Mouse (Mus musculus) kidney, postnatal 14 days (tissue): ENCODE data around the gene Emid1.

Source experiments
- DNase-seq: peaks from one replicate; pipeline ENCODE4 v3.0.0; 2022; ENCODE audit warnings: mixed read lengths

Emid1 gene

DNA sequence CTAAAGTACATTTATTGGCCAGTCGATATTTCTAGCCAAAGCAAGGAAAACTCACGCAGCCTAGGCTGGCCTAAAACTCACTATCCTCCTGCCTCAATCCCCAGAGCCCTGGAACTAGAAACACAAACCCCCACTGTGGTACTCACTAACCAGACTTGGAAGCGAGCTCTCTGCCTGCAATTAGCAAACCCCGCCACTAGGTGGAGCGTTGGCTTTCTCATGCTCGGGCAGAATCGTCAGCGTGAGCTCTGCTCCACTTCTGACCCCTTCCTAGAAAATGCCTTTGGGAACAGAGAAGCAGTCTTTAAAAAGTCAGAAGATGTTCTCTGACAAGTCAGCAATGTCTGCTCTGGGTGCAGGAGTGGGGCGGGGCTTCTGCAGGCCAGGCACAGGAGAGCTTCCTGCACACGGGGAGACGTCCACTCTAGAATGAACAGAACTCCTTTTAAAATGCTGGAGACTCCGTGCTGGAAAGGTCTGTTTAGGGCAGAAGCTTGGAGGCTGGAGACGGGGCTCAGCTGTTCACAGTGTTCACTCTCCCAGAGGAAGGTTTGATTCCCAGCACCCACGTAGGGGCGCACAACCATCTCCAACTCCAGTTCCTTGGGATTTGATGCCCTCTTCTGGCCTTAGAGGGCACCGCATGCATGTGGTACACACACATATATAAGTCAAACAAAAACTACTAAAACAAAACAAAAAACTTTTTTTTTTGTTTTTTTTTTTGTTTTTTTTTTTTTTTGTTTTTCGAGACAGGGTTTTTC is 8.8 kb upstream of the Emid1 start:
- peak; percentile 39 for DNase-seq

DNA sequence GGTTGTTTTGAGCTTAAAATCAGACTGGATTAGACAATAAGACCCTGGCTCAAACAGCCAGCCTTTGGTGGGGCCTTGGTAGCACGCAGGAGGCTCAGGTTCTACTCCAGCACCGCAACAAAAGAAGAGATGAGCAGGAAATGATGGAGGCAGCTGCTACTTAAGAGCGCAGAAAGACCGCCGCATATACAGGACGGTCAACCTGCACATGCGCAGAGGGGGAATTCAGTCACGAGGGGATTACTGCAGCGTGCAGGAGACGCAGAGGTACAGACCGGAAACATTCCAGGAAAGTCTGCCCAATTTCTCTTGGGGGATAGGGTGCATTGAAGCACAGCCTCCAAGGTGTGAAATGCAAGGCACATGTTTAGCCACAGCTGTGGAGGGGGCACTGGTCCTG is 6.0 kb upstream of the Emid1 start:
- DNase-seq: no peak

DNA sequence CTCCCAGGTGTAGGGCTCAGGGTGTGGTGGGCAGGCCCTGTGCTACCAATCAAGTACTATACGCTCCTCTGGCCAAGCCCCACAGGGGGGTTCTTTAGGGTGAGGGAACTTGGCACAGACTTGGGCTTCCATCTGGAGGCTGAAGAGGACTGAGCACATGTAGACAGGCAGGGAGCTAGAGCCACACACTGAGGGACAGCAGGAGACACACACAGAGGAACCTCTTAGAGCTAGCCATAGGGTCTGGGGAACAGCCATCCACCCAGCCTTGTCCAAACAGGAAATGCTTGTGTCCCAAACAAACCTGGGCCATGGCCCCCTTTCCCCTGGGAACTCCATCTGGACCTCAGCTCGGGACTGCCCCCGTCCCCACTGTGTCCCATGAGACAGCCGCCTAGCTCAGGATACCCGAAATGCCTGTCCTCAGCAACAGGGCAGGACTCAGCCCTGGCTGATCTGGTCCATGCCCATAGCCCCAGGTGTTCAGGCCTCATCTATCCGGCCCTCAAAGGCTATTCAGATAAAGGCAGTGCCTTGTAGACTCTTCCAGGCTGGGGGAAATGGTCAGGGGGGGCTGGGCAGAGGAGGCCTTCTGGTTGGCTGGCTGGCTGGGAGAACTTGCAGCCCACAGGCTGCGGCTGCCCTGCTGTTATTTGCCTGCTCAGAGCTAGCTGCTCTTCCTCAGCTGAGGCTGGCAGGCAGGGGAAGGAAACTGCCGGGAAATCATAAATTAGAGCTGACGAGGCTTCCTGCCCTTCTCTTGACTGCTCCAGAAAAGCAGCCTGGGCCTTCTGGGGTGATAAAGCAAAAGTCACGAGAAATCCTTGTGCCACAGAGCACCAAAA is 3.1 kb upstream of the Emid1 start:
- DNase-seq: peak; percentile 80

DNA sequence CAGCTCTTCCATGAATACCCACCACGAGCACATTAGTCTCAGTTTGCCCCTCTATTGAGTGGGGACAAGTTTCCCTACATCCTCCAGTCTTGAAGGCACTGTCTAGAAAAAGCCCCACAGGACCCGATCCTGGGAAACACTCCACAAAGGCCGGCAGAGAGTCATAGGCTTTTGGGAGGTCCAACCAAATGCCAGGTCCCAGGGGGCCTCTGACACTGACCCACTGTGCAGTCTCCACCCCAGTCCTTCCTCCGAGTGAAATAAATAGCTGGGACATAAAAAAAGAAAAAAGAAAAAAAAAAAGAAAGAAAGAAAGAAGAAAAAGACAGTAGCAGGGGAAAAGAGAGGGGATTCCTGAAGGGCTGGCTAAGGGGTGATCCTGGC is 818 bp downstream of the Emid1 start:
- DNase-seq: peak; percentile 54

DNA sequence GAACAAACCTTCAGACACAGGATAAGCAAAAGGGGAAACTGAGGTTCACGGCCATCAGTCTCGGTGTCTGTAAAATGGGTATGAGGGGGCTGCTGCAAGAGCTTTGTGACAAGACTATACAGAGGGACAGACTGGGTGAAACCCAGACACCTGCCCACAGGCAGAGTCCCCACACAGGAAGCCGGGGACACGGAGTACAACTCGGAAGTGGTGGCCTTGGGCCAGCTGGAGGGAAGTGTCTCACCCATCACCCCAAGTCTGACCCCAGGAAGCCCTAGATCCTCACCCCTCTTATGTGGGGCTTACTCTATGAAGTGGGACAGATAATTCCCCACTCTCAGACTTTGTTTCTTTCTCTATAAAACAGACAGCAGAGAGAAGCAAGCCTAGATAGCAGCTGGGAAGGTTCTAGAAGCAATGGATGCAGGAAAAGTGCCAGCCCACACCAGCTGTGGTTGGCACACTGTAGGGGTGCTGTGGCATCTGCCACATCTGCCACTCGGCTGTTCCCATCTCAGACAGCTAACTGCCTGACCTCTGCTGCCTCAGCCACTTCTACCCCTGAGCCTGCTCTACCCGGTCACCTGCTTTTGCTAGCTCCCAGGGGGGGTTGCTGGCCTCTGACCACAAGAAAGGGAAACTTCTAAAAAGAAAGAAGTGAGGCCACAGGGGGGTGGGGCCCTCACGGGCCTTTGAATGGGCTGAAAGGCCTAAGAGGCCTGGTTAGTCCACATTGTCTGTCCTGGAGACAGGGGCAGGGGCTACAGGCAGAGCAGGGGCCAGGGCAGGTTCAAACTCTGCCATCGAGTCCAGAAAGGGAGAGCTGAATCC is 1.4 kb downstream of the Emid1 start:
- peak; percentile 36 for DNase-seq

DNA sequence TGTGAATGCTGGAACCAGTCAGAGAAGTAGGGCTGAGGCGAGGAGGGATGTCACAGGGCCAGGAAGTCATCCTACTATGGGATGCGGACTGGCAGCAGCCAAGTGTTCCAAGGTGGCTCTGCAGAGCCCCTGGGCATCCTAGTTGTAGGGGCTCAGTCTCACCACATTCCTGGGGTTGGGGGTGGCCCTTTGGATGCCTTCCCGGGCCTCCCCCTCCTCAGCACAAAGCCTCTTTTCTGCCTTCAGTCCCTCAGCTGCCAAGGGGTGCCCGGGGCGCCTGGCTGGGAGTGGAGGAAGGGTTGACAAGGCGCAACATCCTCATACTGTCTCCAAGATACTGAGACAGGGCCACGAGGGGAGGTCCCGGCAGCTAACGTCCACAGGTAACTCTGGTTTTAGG is 2.1 kb downstream of the Emid1 start:
- no peak for DNase-seq

DNA sequence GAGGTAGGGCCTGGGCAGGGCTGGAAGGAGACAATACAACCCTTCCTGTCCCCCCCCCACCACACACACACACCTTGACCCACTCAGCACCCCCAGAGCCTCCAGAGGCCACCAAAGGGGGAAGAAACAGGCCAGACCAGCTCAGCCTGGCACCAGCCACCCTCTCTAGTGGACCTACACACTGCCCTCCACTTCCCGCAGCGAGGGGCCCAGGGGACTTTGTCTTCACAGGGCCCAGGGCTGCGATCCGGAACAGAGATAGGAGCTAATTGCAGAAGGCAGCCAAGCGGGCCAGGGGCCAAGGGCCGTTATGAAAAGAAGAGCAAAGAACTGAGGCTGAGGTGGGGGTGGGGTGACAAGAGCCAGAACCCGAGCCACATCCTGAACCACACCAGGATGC is 2.8 kb downstream of the Emid1 start:
- peak; percentile 88 for DNase-seq

DNA sequence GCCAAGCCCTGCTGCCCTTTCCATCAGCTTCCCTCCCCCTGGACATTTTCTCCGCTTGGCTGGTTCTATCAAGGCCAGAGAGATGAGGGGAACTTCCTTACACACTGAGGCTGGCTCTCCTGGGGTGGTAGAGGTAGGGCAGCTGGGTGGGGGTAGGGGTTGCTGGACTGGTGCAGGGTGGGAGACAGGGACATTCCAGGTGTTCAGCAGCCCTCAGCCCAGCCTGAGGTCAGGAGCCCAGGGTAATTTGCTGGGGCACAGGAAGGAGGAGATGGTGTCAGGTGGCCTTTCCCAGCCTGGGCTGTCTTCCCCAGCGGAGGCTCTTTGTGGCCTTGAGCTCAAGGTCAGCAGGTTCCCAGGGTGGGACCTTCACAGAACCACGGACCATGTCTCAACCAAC is 6.5 kb downstream of the Emid1 start:
- DNase-seq: peak; percentile 32

DNA sequence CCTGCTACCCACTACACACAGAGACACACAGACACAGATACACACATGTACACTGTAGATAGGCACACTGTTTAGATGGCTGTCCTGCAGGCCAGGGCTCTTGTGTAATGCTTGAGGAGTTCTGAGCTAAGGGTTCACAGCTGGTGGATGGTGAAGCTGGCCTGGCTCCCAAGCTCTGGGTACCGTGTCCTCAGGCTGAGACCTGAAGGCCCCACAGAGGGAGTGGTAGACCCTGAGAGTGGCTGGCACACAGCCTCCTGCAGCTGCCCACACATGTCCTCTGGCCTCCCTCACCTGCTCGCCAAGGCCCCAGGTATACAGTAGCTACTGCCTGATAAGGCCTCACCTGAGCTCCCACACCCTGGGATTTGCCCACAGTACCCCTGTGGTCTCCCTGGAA is 10.1 kb downstream of the Emid1 start:
- no peak for DNase-seq

DNA sequence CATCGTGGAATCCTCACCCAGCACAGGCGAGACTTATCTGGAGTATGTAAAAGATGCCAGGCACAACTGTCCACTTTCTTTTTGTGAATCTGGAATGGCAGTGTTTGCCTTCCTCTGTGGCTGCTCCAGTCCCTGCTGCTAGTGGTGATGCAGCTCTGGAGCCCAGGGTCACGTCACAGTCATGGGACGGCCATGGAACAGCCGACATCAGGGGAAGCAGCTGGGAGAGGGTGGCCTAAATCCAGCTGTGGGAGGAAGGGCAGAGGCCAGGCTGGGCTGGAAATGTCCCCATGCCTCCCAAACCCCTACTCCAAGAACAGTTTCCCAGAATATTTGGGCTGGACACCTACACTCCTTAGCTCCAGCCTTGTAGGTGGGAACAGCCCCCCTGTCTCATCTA is 10.8 kb downstream of the Emid1 start:
- peak; percentile 53 for DNase-seq

DNA sequence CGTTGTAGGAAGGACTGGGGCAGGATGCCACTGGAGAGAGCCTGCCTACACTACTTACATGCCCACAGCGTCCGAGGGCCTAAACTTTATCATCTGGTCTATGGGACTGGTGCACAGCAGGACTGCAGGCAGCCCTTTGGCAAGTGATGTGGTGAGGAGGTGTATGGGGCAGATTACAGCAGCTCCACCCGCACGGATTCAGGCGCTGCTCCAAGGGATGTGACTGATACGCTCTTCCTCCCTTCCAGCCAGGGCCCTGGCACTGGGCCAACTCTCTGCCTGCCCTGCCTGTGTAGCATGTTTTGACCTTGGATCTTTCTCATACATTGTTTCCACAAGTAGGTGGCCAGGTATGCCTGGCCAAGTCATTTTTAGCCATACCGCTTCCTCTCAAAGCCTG is 11.4 kb downstream of the Emid1 start:
- peak; percentile 89 for DNase-seq

DNA sequence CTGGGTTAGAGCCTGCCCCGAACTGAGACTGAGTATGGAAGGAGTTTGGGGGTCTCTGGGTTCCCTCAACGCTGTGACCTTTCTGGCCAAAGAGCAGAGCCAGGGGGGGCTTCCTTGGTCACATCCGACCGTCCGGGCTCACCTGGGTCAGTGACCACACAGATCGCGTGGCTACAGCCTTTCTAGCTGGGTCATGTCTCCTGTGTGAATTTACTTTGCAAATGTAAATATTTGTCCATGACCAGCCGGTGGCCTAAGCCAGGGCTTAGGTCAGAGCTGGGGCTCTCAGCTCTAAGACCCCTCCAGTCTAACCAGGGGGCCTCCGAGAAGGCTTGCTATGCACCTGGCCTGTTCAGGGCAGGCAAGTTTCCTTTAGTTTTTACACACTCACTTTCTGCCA is 12.7 kb downstream of the Emid1 start:
- no peak for DNase-seq

DNA sequence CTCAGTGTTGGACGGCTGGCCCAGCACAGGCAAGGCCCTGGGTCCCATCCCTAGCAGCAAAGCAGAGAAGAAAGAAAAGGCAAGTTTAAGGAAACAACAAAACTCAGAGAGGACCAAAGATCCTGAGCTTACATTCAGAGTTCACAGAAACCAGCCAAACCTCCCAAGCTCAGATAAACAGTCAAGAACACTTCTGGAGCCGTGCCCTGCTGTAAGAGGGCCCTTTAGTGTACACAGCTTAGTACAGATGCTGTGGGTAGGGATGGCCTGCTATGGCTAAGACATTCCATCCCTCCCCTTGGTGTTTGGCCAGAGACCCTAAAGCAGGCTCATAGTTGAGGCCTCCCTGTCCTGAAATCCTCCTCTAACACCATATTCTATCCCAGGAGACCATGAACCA is 13.4 kb downstream of the Emid1 start:
- DNase-seq: no peak

DNA sequence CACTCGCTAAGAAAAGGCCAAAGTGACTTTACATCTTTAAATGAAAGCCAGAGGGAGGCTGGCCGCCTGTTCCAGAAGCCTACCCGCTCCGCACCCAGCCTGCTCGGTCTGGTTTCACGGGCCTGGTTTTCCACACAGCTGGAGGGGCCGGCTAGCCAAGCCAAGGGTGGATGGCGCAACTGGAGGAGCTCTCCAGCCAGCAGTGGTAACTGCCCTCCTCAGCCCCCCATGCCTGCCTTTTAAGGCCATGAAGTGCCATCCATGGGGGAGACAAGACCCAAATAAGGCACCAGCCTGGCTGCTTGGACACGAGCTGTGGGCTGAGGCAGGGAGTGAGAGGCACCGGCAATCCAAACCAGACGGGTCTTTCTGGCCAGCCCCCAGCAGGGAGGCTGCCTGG is 16.1 kb downstream of the Emid1 start:
- DNase-seq: peak; percentile 46

DNA sequence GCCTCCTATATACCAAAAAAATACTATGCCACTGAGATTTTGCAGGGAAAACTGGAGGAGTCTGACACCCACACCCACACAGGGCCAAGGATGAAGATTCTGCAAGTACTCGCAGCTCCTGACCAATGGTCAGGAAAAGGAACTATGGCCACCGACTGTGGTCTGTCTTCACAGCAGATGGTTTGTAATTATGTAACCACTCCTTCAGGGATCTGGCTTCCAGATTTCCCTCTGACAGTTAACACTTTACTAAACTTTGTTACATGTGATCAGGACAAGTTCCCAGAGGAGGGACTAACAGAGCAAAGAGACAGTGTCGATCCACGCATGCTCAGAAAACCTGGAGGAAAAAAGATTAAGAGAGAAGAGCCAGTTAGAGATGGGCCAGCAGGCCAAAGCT is 19.3 kb downstream of the Emid1 start:
- no peak for DNase-seq

DNA sequence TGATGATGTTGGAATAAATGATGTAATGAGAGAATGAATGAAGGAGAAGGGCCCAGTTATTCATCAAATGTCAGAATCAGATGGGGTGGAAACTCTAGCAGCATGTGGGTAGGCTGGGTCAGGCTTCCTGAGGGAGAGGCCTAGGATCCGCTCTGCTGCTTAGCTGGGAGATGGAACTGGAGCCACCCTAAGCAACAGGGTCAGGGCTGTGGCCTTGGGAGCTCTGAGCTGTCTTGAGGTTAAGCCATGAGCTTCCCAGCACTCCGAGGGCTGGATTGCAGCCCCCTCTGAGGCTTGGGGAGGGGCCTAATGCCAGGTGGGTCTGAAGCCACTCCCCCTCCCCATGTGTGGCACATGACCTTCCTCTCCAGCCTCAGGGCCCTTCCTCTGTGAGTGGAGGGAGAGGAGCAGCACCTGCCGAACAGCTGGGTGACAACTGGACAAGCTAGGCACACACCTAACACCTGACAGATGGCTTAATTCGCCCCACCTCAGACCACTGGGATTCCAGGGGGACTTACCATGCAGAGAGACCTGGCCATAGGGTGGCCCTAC is 21.9 kb downstream of the Emid1 start:
- no peak for DNase-seq

DNA sequence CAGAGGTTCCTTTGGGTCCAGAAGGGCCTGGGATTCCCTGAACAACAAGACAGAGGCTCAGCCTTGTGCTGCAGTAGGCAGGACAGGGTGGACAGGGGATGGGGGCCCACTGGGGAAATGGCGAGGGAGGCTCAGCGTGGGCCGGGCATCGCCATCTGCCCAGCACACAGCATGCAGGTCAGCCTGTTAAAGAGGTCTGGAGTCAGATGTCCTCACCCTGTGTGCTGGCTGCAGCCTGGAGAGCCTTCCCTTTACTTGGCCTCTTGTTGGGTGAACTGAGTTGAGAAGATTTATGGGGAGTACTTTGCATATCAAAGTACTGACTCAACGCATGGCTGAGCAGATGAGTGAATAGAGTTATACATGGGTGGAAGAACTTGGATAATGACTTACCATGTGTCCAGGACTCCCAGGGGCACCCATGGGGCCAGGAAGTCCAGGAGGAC is 23.0 kb downstream of the Emid1 start:
- DNase-seq: no peak

DNA sequence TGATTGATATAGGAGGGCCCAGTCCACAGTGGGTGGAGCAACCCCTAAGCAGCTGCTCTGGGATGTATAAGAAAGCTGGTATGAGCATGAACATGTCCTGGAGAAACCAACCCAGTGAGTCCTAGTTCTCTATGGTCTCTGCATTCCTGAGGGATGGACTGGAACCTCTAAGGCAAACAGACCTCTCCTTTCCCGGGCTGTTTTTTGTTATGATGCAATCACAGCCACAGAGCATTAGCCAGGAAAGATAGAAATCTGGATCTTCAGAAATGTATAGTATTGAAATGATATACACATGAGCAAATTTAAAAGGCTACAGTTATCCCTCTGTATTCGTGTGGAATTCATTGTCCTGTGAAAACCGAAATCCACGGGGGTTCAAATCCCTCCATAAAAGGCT is 26.3 kb downstream of the Emid1 start:
- DNase-seq: no peak

DNA sequence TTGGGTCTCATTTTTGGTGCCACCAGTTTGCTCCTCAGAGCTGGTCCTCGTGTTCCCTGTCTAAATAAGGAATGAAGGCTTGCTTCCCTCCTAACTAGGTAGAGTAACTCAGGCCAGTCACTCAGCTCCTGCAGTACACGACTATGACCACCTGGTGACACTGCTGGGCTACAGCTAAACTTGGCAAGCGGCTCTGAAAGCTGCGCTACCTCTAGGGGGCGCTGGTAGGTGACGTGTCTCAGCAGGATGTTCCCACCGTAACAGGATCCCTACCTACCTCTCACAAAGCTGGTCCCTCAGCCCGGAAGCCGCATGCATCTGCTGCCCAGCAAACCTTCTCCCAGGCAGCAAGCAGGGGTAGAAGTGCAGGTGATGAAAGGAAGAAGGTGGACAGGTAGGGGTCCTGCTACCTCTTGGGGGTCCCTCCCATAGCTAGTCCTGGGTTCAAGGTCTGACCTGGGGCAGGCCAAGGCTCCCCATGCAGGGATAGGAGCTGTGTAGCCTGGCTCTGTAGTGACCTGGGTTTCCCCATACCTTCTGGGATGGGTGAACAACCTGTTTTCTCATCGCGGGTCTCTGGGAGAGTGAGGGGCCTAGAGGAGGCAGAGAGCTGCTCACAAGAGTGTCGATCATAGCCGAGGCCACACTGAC is 37.0 kb downstream of the Emid1 start:
- DNase-seq: peak; percentile 90

DNA sequence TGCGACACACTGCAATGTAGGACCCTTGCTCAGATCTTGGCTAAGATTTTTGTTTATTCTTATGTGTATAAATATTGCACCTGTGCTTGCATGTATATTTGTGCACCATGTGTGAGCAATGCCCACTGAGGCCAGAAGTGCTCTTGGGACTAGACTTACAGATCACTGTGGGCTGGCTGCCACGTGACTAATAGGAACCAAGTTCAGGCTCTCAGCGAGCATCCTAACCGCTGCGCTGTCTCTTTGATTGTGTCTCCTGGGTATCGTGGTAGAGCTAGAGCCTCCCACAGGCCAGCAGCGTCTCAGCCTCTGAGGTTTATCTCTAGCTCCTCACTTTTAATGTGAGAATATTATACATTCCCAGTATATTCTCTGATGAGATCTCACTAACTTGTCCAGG is 38.4 kb downstream of the Emid1 start:
- no peak for DNase-seq

DNA sequence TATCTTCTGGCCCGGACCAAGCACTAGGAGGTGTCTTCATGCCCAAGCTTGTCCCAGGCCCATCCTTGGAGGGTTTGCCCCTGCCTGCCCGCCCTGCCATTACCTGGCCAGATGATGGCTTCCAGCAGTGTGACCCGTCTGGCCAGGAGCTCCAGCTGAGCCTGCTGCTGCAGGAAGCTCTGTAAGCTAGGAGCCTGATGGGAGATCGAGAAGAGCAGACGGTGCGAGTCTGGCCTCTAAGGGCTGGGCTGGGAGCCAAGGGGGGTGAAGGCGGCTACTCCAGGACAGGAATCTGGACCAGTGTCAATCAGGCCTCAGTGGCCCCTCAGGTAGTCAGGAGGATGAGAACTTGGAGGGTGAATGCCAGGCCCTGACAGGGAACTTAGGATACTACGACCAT is 42.6 kb downstream of the Emid1 start:
- no peak for DNase-seq

DNA sequence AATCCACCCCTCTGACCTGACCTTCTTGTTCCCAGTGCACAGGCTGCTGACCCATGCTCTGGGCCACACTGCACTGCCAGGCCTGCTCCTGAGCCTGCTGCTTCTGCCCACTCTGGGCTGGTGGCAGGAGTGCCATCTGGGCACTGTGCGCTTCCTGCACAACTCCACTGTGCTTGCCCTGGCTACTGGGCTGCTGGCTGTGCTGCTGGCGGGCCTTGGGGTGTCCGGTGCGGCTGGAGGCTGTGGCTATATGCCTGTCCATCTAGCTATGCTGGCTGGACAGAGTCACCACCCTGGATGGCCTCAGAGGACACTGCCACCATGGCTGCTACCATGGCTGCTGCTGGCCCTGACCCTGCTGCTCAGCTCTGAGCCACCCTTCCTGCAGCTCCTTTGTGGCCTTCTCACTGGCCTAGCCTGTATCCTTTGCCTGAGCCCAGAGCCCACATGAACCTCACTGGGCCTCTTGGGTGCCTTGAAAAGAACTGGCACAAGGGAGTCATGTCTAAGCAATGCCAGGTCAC is 48.0 kb downstream of the Emid1 start:
- DNase-seq: no peak
